Mouse (Mus musculus): ENCODE measurements around the gene Prkcz.
"Not testable (repeated sequence)": the region's sequence is repeated elsewhere in the genome, so short reads cannot be mapped to it uniquely, and the experiment has no call there.

Gene Prkcz

GRCm38 (mm10) chr4:155357601-155358000 lies 3.6 kb downstream of the Prkcz start:
- no peak for DNase-seq

- no peak for DNase-seq
These were observed 4.8 kb downstream of the Prkcz start for GRCm38 (mm10) chr4:155356354-155356753.

GRCm38 (mm10) chr4:155354546-155354945 lies 6.6 kb downstream of the Prkcz start:
- DNase-seq: no peak

- DNase-seq: no peak
These were observed 7.1 kb downstream of the Prkcz start for GRCm38 (mm10) chr4:155354035-155354434.

- no peak for DNase-seq
These were observed 8.6 kb downstream of the Prkcz start for GRCm38 (mm10) chr4:155352581-155352980.

GRCm38 (mm10) chr4:155346350-155346749 lies 14.8 kb downstream of the Prkcz start:
- DNase-seq: no peak

GRCm38 (mm10) chr4:155345608-155345953 lies 15.6 kb downstream of the Prkcz start:
- DNase-seq: peak; percentile 97

GRCm38 (mm10) chr4:155344716-155345607 lies 16.2 kb downstream of the Prkcz start:
- DNase-seq: no peak

GRCm38 (mm10) chr4:155344299-155344600 lies 16.9 kb downstream of the Prkcz start:
- no peak for DNase-seq

GRCm38 (mm10) chr4:155343415-155344298 lies 17.5 kb downstream of the Prkcz start:
- no peak for DNase-seq

- no peak for DNase-seq
These were observed 24.7 kb downstream of the Prkcz start for GRCm38 (mm10) chr4:155336284-155337050.

GRCm38 (mm10) chr4:155332253-155332652 lies 28.9 kb downstream of the Prkcz start:
- DNase-seq: no peak

- not testable (repeated sequence) for DNase-seq
These were observed 32.8 kb downstream of the Prkcz start for GRCm38 (mm10) chr4:155328385-155328784.

GRCm38 (mm10) chr4:155325773-155326172 lies 35.4 kb downstream of the Prkcz start:
- DNase-seq: no peak

GRCm38 (mm10) chr4:155324511-155324910 lies 36.6 kb downstream of the Prkcz start:
- no peak for DNase-seq

GRCm38 (mm10) chr4:155323081-155323795 lies 37.9 kb downstream of the Prkcz start:
- no peak for DNase-seq

GRCm38 (mm10) chr4:155320281-155321244 lies 40.6 kb downstream of the Prkcz start:
- no peak for DNase-seq

- no peak for DNase-seq
These were observed 42.9 kb downstream of the Prkcz start for GRCm38 (mm10) chr4:155318266-155318665.

GRCm38 (mm10) chr4:155315031-155315430 lies 46.1 kb downstream of the Prkcz start:
- no peak for DNase-seq

- DNase-seq: no peak
These were observed 52.5 kb downstream of the Prkcz start for GRCm38 (mm10) chr4:155308679-155309078.

- DNase-seq: peak; percentile 97
These were observed 53.1 kb downstream of the Prkcz start for GRCm38 (mm10) chr4:155308068-155308467.
